Mouse (Mus musculus): ENCODE measurements around the gene Tpm3-rs7.
"Not testable (repeated sequence)": the region's sequence is repeated elsewhere in the genome, so short reads cannot be mapped to it uniquely, and the experiment has no call there.

Gene Tpm3-rs7

GRCm38 (mm10) chr14:113314499-113314898 is at the start of gene Tpm3-rs7:
Gene Tpm3-rs7, plus strand, starts transcription at chr14:113314608.
- in situ Hi-C loops (cut with MboI; ENCODE audit: unreplicated experiment in 2 of 2): not testable (repeated sequence)

DNA sequence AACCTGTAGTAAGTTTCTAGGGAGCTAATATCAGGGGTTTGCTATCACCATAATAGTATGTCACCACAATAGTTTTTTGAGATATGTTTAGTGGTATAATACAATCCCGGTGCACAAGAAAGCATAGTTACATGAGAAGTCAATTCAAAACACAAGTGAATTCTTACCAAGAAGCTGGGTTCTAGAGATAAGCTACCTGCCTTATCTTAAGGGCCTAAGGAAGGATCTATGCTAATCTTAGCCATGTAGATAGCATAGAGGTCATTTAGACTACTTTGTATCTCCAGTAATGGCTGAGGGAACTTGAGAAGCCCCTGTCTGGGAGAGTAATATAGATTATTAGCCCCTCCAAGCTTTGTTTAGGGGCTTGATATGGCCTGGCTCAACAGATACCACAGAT is 2.6 kb downstream of the Tpm3-rs7 start:
- in situ Hi-C loops (cut with MboI; ENCODE audit: unreplicated experiment in 2 of 2): no loop called here

DNA sequence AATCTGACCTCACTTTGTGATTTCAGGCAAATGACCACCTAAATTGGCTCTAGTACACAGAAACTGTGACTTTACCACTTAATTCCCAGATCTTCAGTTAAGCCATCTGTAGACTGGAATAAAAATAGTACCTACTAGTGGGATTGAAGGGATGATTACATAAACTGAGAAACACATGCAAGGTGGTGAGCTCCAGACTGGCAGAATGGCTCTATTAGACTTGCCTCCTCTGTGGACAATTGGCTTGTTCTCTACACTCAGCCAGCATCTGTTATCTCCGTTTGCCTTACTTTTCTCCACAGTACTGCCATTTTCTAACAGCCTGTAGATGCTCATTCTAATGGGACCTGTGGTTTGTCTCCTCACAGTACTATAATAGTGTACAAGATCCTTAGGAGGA is 49.0 kb downstream of the Tpm3-rs7 start:
- in situ Hi-C loops (cut with MboI; ENCODE audit: unreplicated experiment in 2 of 2): no loop called here
